Mouse (Mus musculus): ENCODE results near the gene Arxes1. TPM values are rescaled to one million over a fixed set of nuclear protein-coding genes. Genes with fewer than 3 reads are reported as not detected.
A peak's percentile ranks its signal among the peaks of the same experiment; 100 is the strongest.
"Not testable (repeated sequence)": the region's sequence is repeated elsewhere in the genome, so short reads cannot be mapped to it uniquely, and the experiment has no call there.

Arxes1 gene
- polyA plus RNA-seq (2014; fragmentation: Nextera tagmentation; extraction: Ambion mirVana) = 48.9 and 49.3 TPM in 2 replicates

DNA sequence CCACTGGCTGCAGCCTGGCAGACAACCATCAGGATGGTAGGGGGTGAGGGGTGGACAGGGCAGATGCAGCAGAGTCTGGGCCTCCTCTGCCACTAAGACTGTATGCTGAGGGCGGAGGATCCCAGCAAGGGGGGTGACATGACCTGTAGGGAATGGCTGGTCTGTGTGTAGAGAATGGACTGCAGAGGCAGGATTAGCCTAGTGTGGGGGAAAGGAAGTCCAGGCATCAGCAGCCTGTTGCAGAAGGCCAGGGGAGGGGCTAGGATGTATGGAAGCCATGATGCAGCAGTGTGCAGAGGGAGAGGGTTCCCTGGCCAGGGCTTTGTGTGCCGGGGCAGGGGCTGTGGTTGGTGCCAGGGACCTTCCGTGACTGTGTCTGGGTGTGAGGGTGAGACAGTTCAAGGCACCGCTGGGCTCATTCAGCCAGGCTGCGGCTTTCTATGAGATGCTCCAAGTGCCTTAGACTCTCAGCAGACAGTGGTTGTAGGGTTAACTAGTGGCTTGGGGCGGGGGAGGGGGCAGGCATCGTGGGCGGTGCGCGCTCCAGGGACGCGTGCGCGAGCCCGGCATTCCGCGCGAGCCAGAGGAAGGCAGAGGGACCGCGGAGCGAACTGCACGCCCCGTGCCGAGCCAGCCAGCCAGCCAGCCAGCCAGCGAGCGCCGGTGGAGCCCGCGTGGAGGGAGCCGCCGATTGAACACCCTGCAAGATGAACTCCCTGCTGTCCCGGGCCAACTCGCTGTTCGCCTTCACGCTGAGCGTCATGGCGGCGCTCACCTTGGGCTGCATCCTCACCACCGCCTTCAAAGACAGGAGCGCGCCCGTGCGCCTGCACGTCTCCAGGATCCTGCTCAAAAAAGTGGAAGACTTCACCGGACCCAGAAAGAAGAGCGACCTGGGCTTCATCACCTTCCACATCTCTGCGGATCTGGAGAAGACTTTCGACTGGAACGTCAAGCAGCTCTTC lies at the start of gene Arxes1:
Arxes1 (plus strand) TSS at position 569 of the 965 bp plus-strand sequence.
- not testable (repeated sequence) for H3K9me3 ChIP-seq (ENCODE audit: control insufficient read depth, low read length); H3K27me3 ChIP-seq (ENCODE audit: control insufficient read depth, insufficient read depth, low read length); H3K36me3 ChIP-seq (ENCODE audit: control insufficient read depth, insufficient read depth, low read length); H3K4me1 ChIP-seq (replicated peaks; ENCODE audit: control insufficient read depth, insufficient read depth, low read length); H3K27ac ChIP-seq (ENCODE audit: low read depth, low read length); H3K9ac ChIP-seq (ENCODE audit: low read length)
- Histone ChIP-seq H3K4me2 (ENCODE audit: low read depth, low read length, severe bottlenecking) (peak within 1 kb of the TSS; percentile 33; the same call in 1 of the 2 replicates), H3K4me3 (ENCODE audit: low read depth, low read length) (peak within 1 kb of the TSS; percentile 16)
- DNase-seq (ENCODE audit: low spot score) (peak; percentile 51), ATAC-seq (replicated peaks; ENCODE audit: low FRiP score) (peak; percentile 91)
- 5% methylated on average over 11 of the region's 49 CpGs for WGBS

GRCm38 (mm10) chrX:135984539-135985260 lies 48.5 kb upstream of the Arxes1 start:
- ATAC-seq (replicated peaks; ENCODE audit: low FRiP score) (no peak), DNase-seq (ENCODE audit: low spot score) (no peak)
- no peak overlapping the region for H3K27ac ChIP-seq (ENCODE audit: low read depth, low read length)
- H3K36me3 ChIP-seq (ENCODE audit: control insufficient read depth, insufficient read depth, low read length) = no peaks in the 10 kb centered on the region
- no peaks in the 10 kb centered on the region for H3K4me1 ChIP-seq (replicated peaks; ENCODE audit: control insufficient read depth, insufficient read depth, low read length)
- H3K9me3 ChIP-seq (ENCODE audit: control insufficient read depth, low read length) = no peaks in the 10 kb centered on the region
- no peak overlapping the region for H3K4me2 ChIP-seq (ENCODE audit: low read depth, low read length, severe bottlenecking)
- no peaks in the 10 kb centered on the region for H3K27me3 ChIP-seq (ENCODE audit: control insufficient read depth, insufficient read depth, low read length)
- no peak overlapping the region for H3K9ac ChIP-seq (ENCODE audit: low read length)
- no peak overlapping the region for H3K4me3 ChIP-seq (ENCODE audit: low read depth, low read length)
- 69% methylated on average over 6 of the region's 6 CpGs for WGBS

DNA sequence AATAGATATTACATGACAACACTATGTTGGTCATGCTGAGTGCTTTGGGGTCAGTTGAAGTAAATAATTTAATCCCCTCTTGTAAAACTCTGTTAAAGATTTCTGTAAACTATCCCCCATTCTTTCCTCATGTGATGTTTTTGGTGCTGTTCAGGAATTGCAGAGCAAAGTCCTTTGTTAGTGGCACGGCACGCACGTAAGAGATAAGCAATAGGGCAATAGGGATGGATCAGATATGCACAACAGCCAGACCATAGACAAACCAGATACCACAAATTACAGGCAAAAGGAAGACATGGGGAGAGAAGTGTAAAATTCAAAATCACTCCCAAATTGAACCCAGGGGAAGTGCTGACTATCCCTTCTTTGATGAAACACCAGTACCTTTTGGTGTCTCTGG lies 46.9 kb upstream of the Arxes1 start:
- H3K36me3 ChIP-seq (ENCODE audit: control insufficient read depth, insufficient read depth, low read length) = no peaks in the 10 kb centered on the region
- no peak overlapping the region for H3K27ac ChIP-seq (ENCODE audit: low read depth, low read length)
- DNase-seq (ENCODE audit: low spot score) = no peak
- no peaks in the 10 kb centered on the region for H3K27me3 ChIP-seq (ENCODE audit: control insufficient read depth, insufficient read depth, low read length)
- no peak overlapping the region for H3K4me3 ChIP-seq (ENCODE audit: low read depth, low read length)
- no peak overlapping the region for H3K4me2 ChIP-seq (ENCODE audit: low read depth, low read length, severe bottlenecking)
- WGBS = 95% methylated on average over 3 of the region's 3 CpGs
- ATAC-seq (replicated peaks; ENCODE audit: low FRiP score) = no peak
- H3K9ac ChIP-seq (ENCODE audit: low read length) = no peak overlapping the region
- H3K4me1 ChIP-seq (replicated peaks; ENCODE audit: control insufficient read depth, insufficient read depth, low read length) = no peaks in the 10 kb centered on the region
- H3K9me3 ChIP-seq (ENCODE audit: control insufficient read depth, low read length) = no peaks in the 10 kb centered on the region

GRCm38 (mm10) chrX:135990661-135991060 lies 42.5 kb upstream of the Arxes1 start:
- H3K4me2 ChIP-seq (ENCODE audit: low read depth, low read length, severe bottlenecking) = no peak overlapping the region
- ATAC-seq (replicated peaks; ENCODE audit: low FRiP score) (no peak), DNase-seq (ENCODE audit: low spot score) (no peak)
- WGBS = 77% methylated on average over 2 of the region's 2 CpGs
- no peaks in the 10 kb centered on the region for H3K4me1 ChIP-seq (replicated peaks; ENCODE audit: control insufficient read depth, insufficient read depth, low read length)
- H3K9ac ChIP-seq (ENCODE audit: low read length) = no peak overlapping the region
- no peaks in the 10 kb centered on the region for H3K27me3 ChIP-seq (ENCODE audit: control insufficient read depth, insufficient read depth, low read length)
- H3K9me3 ChIP-seq (ENCODE audit: control insufficient read depth, low read length) = no peaks in the 10 kb centered on the region
- no peak overlapping the region for H3K27ac ChIP-seq (ENCODE audit: low read depth, low read length)
- no peaks in the 10 kb centered on the region for H3K36me3 ChIP-seq (ENCODE audit: control insufficient read depth, insufficient read depth, low read length)
- no peak overlapping the region for H3K4me3 ChIP-seq (ENCODE audit: low read depth, low read length)

- peak; percentile 96 for ATAC-seq (replicated peaks; ENCODE audit: low FRiP score)
- H3K9me3 ChIP-seq (ENCODE audit: control insufficient read depth, low read length); DNase-seq (ENCODE audit: low spot score); H3K4me3 ChIP-seq (ENCODE audit: low read depth, low read length); H3K27ac ChIP-seq (ENCODE audit: low read depth, low read length); H3K9ac ChIP-seq (ENCODE audit: low read length); H3K27me3 ChIP-seq (ENCODE audit: control insufficient read depth, insufficient read depth, low read length); H3K4me1 ChIP-seq (replicated peaks; ENCODE audit: control insufficient read depth, insufficient read depth, low read length); H3K36me3 ChIP-seq (ENCODE audit: control insufficient read depth, insufficient read depth, low read length); H3K4me2 ChIP-seq (ENCODE audit: low read depth, low read length, severe bottlenecking): not testable (repeated sequence)
- WGBS = 39% methylated on average over 2 of the region's 3 CpGs
Measured at GRCm38 (mm10) chrX:135993192-135993594, 40.0 kb upstream of the Arxes1 start.

DNA sequence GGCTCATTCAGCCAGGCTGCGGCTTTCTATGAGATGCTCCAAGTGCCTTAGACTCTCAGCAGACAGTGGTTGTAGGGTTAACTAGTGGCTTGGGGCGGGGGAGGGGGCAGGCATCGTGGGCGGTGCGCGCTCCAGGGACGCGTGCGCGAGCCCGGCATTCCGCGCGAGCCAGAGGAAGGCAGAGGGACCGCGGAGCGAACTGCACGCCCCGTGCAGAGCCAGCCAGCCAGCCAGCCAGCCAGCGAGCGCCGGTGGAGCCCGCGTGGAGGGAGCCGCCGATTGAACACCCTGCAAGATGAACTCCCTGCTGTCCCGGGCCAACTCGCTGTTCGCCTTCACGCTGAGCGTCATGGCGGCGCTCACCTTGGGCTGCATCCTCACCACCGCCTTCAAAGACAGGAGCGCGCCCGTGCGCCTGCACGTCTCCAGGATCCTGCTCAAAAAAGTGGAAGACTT lies 39.5 kb upstream of the Arxes1 start, which contains the start of gene Arxes2:
Arxes2 (plus strand) TSS at position 161 of the 456 bp plus-strand sequence.
- peak within 1 kb of the TSS; percentile 42 for H3K4me2 ChIP-seq (ENCODE audit: low read depth, low read length, severe bottlenecking)
- peak within 1 kb of the TSS; percentile 35; the same call in 1 of the 2 replicates for H3K9ac ChIP-seq (ENCODE audit: low read length)
- not testable (repeated sequence) for H3K4me1 ChIP-seq (replicated peaks; ENCODE audit: control insufficient read depth, insufficient read depth, low read length); H3K36me3 ChIP-seq (ENCODE audit: control insufficient read depth, insufficient read depth, low read length); H3K27ac ChIP-seq (ENCODE audit: low read depth, low read length); H3K27me3 ChIP-seq (ENCODE audit: control insufficient read depth, insufficient read depth, low read length); DNase-seq (ENCODE audit: low spot score); H3K9me3 ChIP-seq (ENCODE audit: control insufficient read depth, low read length)
- peak within 1 kb of the TSS; percentile 23 for H3K4me3 ChIP-seq (ENCODE audit: low read depth, low read length)
- 13% methylated on average over 3 of the region's 39 CpGs for WGBS
- ATAC-seq (replicated peaks; ENCODE audit: low FRiP score) = peak; percentile 92

GRCm38 (mm10) chrX:136007199-136007843 lies 25.8 kb upstream of the Arxes1 start:
- H3K4me3 ChIP-seq (ENCODE audit: low read depth, low read length) = no peak overlapping the region
- H3K27ac ChIP-seq (ENCODE audit: low read depth, low read length) = no peak overlapping the region
- H3K36me3 ChIP-seq (ENCODE audit: control insufficient read depth, insufficient read depth, low read length) = no peaks in the 10 kb centered on the region
- 33% methylated on average over 4 of the region's 5 CpGs for WGBS
- peak; percentile 76 for ATAC-seq (replicated peaks; ENCODE audit: low FRiP score)
- no peaks in the 10 kb centered on the region for H3K4me1 ChIP-seq (replicated peaks; ENCODE audit: control insufficient read depth, insufficient read depth, low read length)
- no peak overlapping the region for H3K9ac ChIP-seq (ENCODE audit: low read length)
- no peak for DNase-seq (ENCODE audit: low spot score)
- no peaks in the 10 kb centered on the region for H3K27me3 ChIP-seq (ENCODE audit: control insufficient read depth, insufficient read depth, low read length)
- H3K9me3 ChIP-seq (ENCODE audit: control insufficient read depth, low read length) = no peaks in the 10 kb centered on the region
- H3K4me2 ChIP-seq (ENCODE audit: low read depth, low read length, severe bottlenecking) = no peak overlapping the region

DNA sequence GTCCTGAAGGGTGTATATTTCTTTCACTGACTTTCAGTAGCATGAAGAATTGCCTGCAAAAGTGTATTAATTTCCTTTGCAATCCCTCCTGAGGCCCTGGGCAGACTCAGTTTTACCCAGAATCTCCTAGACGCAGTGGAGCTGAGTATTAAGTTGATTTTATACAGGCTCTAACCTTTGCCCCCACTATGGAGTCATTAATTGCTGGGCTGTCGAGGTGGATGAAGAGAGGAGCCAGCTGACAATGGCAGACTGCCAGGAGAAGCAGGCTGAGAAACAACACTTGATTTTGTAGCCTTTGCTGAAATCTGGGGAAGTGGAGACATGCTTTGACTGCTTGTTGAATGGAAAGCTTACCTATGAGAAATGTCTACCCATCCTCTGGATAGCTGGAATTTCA lies 18.8 kb upstream of the Arxes1 start:
- Histone ChIP-seq H3K36me3 (ENCODE audit: control insufficient read depth, insufficient read depth, low read length) (no peaks in the 10 kb centered on the region), H3K9ac (ENCODE audit: low read length) (no peak overlapping the region), H3K9me3 (ENCODE audit: control insufficient read depth, low read length) (no peaks in the 10 kb centered on the region), H3K4me1 (replicated peaks; ENCODE audit: control insufficient read depth, insufficient read depth, low read length) (no peaks in the 10 kb centered on the region), H3K4me2 (ENCODE audit: low read depth, low read length, severe bottlenecking) (no peak overlapping the region), H3K27me3 (ENCODE audit: control insufficient read depth, insufficient read depth, low read length) (no peaks in the 10 kb centered on the region), H3K27ac (ENCODE audit: low read depth, low read length) (no peak overlapping the region), H3K4me3 (ENCODE audit: low read depth, low read length) (no peak overlapping the region)
- DNase-seq (ENCODE audit: low spot score) = no peak
- no peak for ATAC-seq (replicated peaks; ENCODE audit: low FRiP score)
- WGBS = 35% methylated on average over 2 of the region's 2 CpGs

All from forebrain, embryonic 11.5 days (tissue).